Mouse (Mus musculus) CH12.LX (cell line): ENCODE data around the gene Adamts7. TPM values are rescaled to one million over a fixed set of nuclear protein-coding genes. Genes with fewer than 3 reads are reported as not detected.
A peak's percentile ranks its signal among the peaks of the same experiment; 100 is the strongest.

Experiments
- DNase-seq: peaks from one replicate; pipeline ENCODE4 v3.0.0-alpha.2; 2013; ENCODE audit errors: extremely low read depth
- H3K27ac ChIP-seq: 2 replicates; pipeline ENCODE4 v1.5.1; 2012; ENCODE audit warnings: low read depth, mild to moderate bottlenecking, control low read depth, moderate library complexity; ENCODE audit not compliant: insufficient read depth
- H3K27me3 ChIP-seq: replicated peaks from 2 replicates; pipeline ENCODE3; 2012; ENCODE audit warnings: inconsistent platforms
- H3K36me3 ChIP-seq, 2 experiments: replicated peaks in 1 of 2; 2 replicates each; pipeline versions ENCODE3 to v1.6.1; 2012; ENCODE audit warnings: inconsistent platforms in 1 of 2, low read length in 1 of 2, mild to moderate bottlenecking in 1 of 2, mixed read lengths in 1 of 2, moderate library complexity in 1 of 2; ENCODE audit not compliant: control insufficient read depth in 1 of 2, insufficient read depth in 1 of 2
- H3K4me1 ChIP-seq, 2 experiments: 2 replicates each; pipeline ENCODE4 v1.6.1; 2012; ENCODE audit warnings: inconsistent platforms in 1 of 2, moderate library complexity in 1 of 2; ENCODE audit not compliant: insufficient read depth in 2 of 2, control insufficient read depth in 1 of 2
- H3K4me2 ChIP-seq: 2 replicates; pipeline ENCODE4 v1.6.1; 2012; ENCODE audit warnings: low read depth, mild to moderate bottlenecking, control low read depth; ENCODE audit not compliant: poor library complexity, insufficient read depth, severe bottlenecking
- H3K4me3 ChIP-seq, 3 experiments: fragments of 150-350 bp in 1 of 3; sonication (generic) in 1 of 3; replicated peaks in 1 of 3; 2 replicates each; pipeline versions ENCODE3 to v1.5.1; 2011 to 2012; ENCODE audit warnings: low read depth in 2 of 3, low read length in 2 of 3, mild to moderate bottlenecking in 2 of 3, moderate library complexity in 2 of 3, control low read depth in 1 of 3, improper control_type of control experiment in 1 of 3, inconsistent platforms in 1 of 3, mixed read lengths in 1 of 3; ENCODE audit not compliant: poor library complexity in 1 of 3
- H3K79me2 ChIP-seq: replicated peaks from 2 replicates; pipeline ENCODE4 v1.6.1; 2012; ENCODE audit warnings: mild to moderate bottlenecking, moderate library complexity; ENCODE audit not compliant: control insufficient read depth, poor library complexity, insufficient read depth, severe bottlenecking; ENCODE audit errors: extremely low read depth
- H3K9ac ChIP-seq: 2 replicates; pipeline ENCODE4 v1.6.1; 2012; ENCODE audit warnings: low read depth, mild to moderate bottlenecking, control low read depth, moderate library complexity; ENCODE audit not compliant: insufficient read depth
- H3K9me3 ChIP-seq: replicated peaks from 2 replicates; pipeline ENCODE3; 2012; ENCODE audit warnings: low read length, inconsistent platforms, mixed read lengths
- CHD1 ChIP-seq: IDR thresholded peaks from 2 replicates; pipeline ENCODE4 v1.6.1; 2012; ENCODE audit warnings: low read depth, low read length, improper control_type of control experiment, inconsistent platforms
- CHD2 ChIP-seq: IDR thresholded peaks from 2 replicates; pipeline ENCODE4 v1.6.1; 2011; ENCODE audit warnings: low read length, improper control_type of control experiment
- CTCF ChIP-seq, 2 experiments: IDR thresholded peaks in 1 of 2; conservative IDR thresholded peaks in 1 of 2; 2 replicates each; pipeline ENCODE4 v1.5.1; 2011 to 2012; ENCODE audit warnings: low read depth in 2 of 2, low read length in 2 of 2, improper control_type of control experiment in 1 of 2, inconsistent platforms in 1 of 2, mild to moderate bottlenecking in 1 of 2, moderate library complexity in 1 of 2
- ELF1 ChIP-seq: IDR thresholded peaks from 2 replicates; pipeline ENCODE4 v1.6.1; 2014; ENCODE audit warnings: low read depth, mild to moderate bottlenecking, inconsistent platforms, low read length, improper control_type of control experiment
- ETS1 ChIP-seq: conservative IDR thresholded peaks from 2 replicates; pipeline ENCODE4 v1.6.1; 2012; ENCODE audit warnings: low read depth, mild to moderate bottlenecking, inconsistent platforms, low read length, improper control_type of control experiment, moderate library complexity
- GABPA ChIP-seq: IDR thresholded peaks from 2 replicates; pipeline ENCODE4 v1.6.1; 2012; ENCODE audit warnings: low read depth, low read length, improper control_type of control experiment, inconsistent platforms; ENCODE audit not compliant: insufficient replicate concordance
- IRF4 ChIP-seq: IDR thresholded peaks from 2 replicates; pipeline ENCODE4 v1.6.1; 2014; ENCODE audit warnings: low read depth, mild to moderate bottlenecking, inconsistent platforms, low read length, improper control_type of control experiment
- JUND ChIP-seq: conservative IDR thresholded peaks from 2 replicates; pipeline ENCODE4 v1.6.1; 2011; ENCODE audit warnings: low read depth, low read length, improper control_type of control experiment
- MAFK ChIP-seq: IDR thresholded peaks from 2 replicates; pipeline ENCODE4 v1.6.1; 2011; ENCODE audit warnings: low read length, improper control_type of control experiment; ENCODE audit not compliant: insufficient replicate concordance
- MAZ ChIP-seq: IDR thresholded peaks from 2 replicates; pipeline ENCODE4 v1.6.1; 2012; ENCODE audit warnings: low read depth, mild to moderate bottlenecking, inconsistent platforms, low read length, improper control_type of control experiment, moderate library complexity
- MEF2A ChIP-seq: IDR thresholded peaks from 2 replicates; pipeline ENCODE4 v1.6.1; 2014; ENCODE audit warnings: low read depth, mild to moderate bottlenecking, inconsistent platforms, low read length, improper control_type of control experiment, borderline replicate concordance
- MXI1 ChIP-seq: IDR thresholded peaks from 2 replicates; pipeline ENCODE4 v1.6.1; 2011; ENCODE audit warnings: mild to moderate bottlenecking, low read depth, low read length, improper control_type of control experiment
- NELFE ChIP-seq: IDR thresholded peaks from 2 replicates; pipeline ENCODE4 v1.6.1; 2011; ENCODE audit warnings: low read depth, low read length, improper control_type of control experiment
- NRF1 ChIP-seq: IDR thresholded peaks from 2 replicates; pipeline ENCODE4 v1.6.1; 2014; ENCODE audit warnings: low read depth, mild to moderate bottlenecking, inconsistent platforms, low read length, improper control_type of control experiment, moderate library complexity
- PAX5 ChIP-seq: IDR thresholded peaks from 2 replicates; pipeline ENCODE4 v1.6.1; 2012; ENCODE audit warnings: low read length, inconsistent platforms, mixed read lengths
- POLR2A ChIP-seq: IDR thresholded peaks from 2 replicates; pipeline ENCODE4 v1.6.1; 2011; ENCODE audit warnings: low read depth, mild to moderate bottlenecking, improper control_type of control experiment, low read length
- POLR2AphosphoS2 ChIP-seq: IDR thresholded peaks from 2 replicates; pipeline ENCODE4 v1.6.1; 2011; ENCODE audit warnings: low read depth, low read length, improper control_type of control experiment
- RAD21 ChIP-seq: IDR thresholded peaks from 2 replicates; pipeline ENCODE4 v1.6.1; 2011; ENCODE audit warnings: low read depth, mild to moderate bottlenecking, low read length, improper control_type of control experiment, moderate library complexity
- SIN3A ChIP-seq: IDR thresholded peaks from 2 replicates; pipeline ENCODE4 v1.6.1; 2012; ENCODE audit warnings: low read length, improper control_type of control experiment, inconsistent platforms
- SMC3 ChIP-seq: IDR thresholded peaks from 2 replicates; pipeline ENCODE4 v1.6.1; 2011; ENCODE audit warnings: low read depth, low read length, improper control_type of control experiment
- TBP ChIP-seq: conservative IDR thresholded peaks from 2 replicates; pipeline ENCODE4 v1.6.1; 2011; ENCODE audit warnings: low read depth, low read length, improper control_type of control experiment
- TCF12 ChIP-seq: IDR thresholded peaks from 2 replicates; pipeline ENCODE4 v1.6.1; 2014; ENCODE audit warnings: low read depth, mild to moderate bottlenecking, inconsistent platforms, low read length, improper control_type of control experiment
- UBTF ChIP-seq: IDR thresholded peaks from 2 replicates; pipeline ENCODE4 v1.6.1; 2012; ENCODE audit warnings: low read depth, mild to moderate bottlenecking, inconsistent platforms, low read length, improper control_type of control experiment, moderate library complexity
- USF2 ChIP-seq: conservative IDR thresholded peaks from 2 replicates; pipeline ENCODE4 v1.6.1; 2011; ENCODE audit warnings: low read depth, low read length, improper control_type of control experiment
- ZC3H11A ChIP-seq: IDR thresholded peaks from 2 replicates; pipeline ENCODE4 v1.6.1; 2012; ENCODE audit warnings: low read depth, mild to moderate bottlenecking, inconsistent platforms, low read length, improper control_type of control experiment
- dilution Hi-C: fragments of 300-500 bp; cut with MboI; formaldehyde crosslinking; loops from 2 replicates; pipeline ENCODE4 v1.14.3; 2020; ENCODE audit warnings: low sequenced_read_pairs; ENCODE audit not compliant: extremely low pct_unique_long_range_greater_than_20kb, extremely low pct_ligation_motif_present
- in situ Hi-C: fragments of 300-500 bp; cut with MboI; formaldehyde crosslinking; loops from 3 replicates; pipeline ENCODE4 v1.14.3; 2019; ENCODE audit warnings: low sequenced_read_pairs, low pct_ligation_motif_present, low pct_unique_long_range_greater_than_20kb, mixed read lengths
- polyA plus RNA-seq: library from polyadenylated mRNA; unstranded; fragments of >175 nt; gene quantifications from 2 replicates; pipeline ENCODE4 v1.2.1, GENCODE M21; 2012; ENCODE audit warnings: low read depth; ENCODE audit not compliant: insufficient read length
- total RNA-seq, 2 experiments: library from RNA; depleted of rRNA; stranded (reverse); fragments of 300-350 nt in 1 of 2; fragments of >200 nt in 1 of 2; gene quantifications; 2 replicates each; pipeline ENCODE4 v1.2.3; 2012 to 2014

Adamts7 gene
- total and polyA plus RNA-seq, 3 experiments = 4.7 to 15.7 (median 9.2) TPM

GRCm38 (mm10) chr9:90189391-90189790 is 26.5 kb downstream of the Adamts7 start:
- in situ Hi-C loops = no loop called here
- TF ChIP-seq SIN3A (no peak), USF2 (no peak), CTCF (conservative IDR thresholded peaks at IDR 0.05 in 1 of 2, IDR thresholded peaks at IDR 0.05 in 1 of 2; ENCODE audit: low read depth in 2 of 2, low read length in 2 of 2) (no peak), GABPA (no peak), CHD2 (no peak), MEF2A (no peak), NELFE (no peak), UBTF (no peak)
- TF ChIP-seq, all 38 proteins: peak for 0
- H3K4me1 ChIP-seq = peaks cover 19 to 55% of the 10 kb centered on the region in 2 experiments
- no peak overlapping the region for H3K9ac ChIP-seq
- H3K36me3 ChIP-seq = peaks cover 39 to 97% of the 10 kb centered on the region in 2 experiments
- DNase-seq = no peak
- no peaks in the 10 kb centered on the region for H3K79me2 ChIP-seq
- dilution Hi-C loops = no loop called here
- H3K27me3 ChIP-seq = no peaks in the 10 kb centered on the region
- no peak overlapping the region for H3K4me3 ChIP-seq
- no peaks in the 10 kb centered on the region for H3K9me3 ChIP-seq
- H3K27ac ChIP-seq = no peak overlapping the region
- no peak overlapping the region for H3K4me2 ChIP-seq

GRCm38 (mm10) chr9:90195000-90195399 is 32.1 kb downstream of the Adamts7 start:
- Histone ChIP-seq H3K36me3 (peaks cover 25 to 87% of the 10 kb centered on the region in 2 experiments), H3K79me2 (no peaks in the 10 kb centered on the region), H3K4me3 (no peak overlapping the region), H3K27ac (no peak overlapping the region), H3K4me2 (no peak overlapping the region), H3K9ac (no peak overlapping the region), H3K27me3 (no peaks in the 10 kb centered on the region), H3K4me1 (peaks cover 35 to 65% of the 10 kb centered on the region in 2 experiments), H3K9me3 (no peaks in the 10 kb centered on the region)
- dilution Hi-C loops = no loop called here
- TF ChIP-seq POLR2AphosphoS2 (no peak), POLR2A (no peak), SMC3 (peak; percentile 66), CTCF (conservative IDR thresholded peaks at IDR 0.05 in 1 of 2, IDR thresholded peaks at IDR 0.05 in 1 of 2; ENCODE audit: low read depth in 2 of 2, low read length in 2 of 2) (peak in 1 of 2 experiments; percentile 68; a peak in 2 of 4 replicates), MEF2A (no peak), ZC3H11A (no peak), RAD21 (peak; percentile 58)
- in situ Hi-C loops = loop anchor here (5.0 kb wide), 1 partner anchor 83 kb away; the partner anchor contains the start of gene Morf4l1
- no peak for DNase-seq

GRCm38 (mm10) chr9:90196262-90196661 is 33.4 kb downstream of the Adamts7 start:
- H3K9me3 ChIP-seq = no peaks in the 10 kb centered on the region
- H3K79me2 ChIP-seq = no peaks in the 10 kb centered on the region
- H3K9ac ChIP-seq = no peak overlapping the region
- TF ChIP-seq PAX5 (no peak), MAZ (no peak), SMC3 (no peak), CHD1 (no peak), MXI1 (no peak), ELF1 (no peak), JUND (no peak), ZC3H11A (no peak), NRF1 (no peak), SIN3A (no peak), MAFK (no peak), GABPA (no peak), ETS1 (no peak), TBP (no peak), TCF12 (no peak), IRF4 (no peak)
- dilution Hi-C loops (no loop called here), in situ Hi-C loops (loop anchor here (5.0 kb wide), 1 partner anchor 84 kb away; the partner anchor contains the start of gene Morf4l1)
- peaks cover 48 to 73% of the 10 kb centered on the region in 2 experiments for H3K4me1 ChIP-seq
- H3K27me3 ChIP-seq = no peaks in the 10 kb centered on the region
- H3K4me3 ChIP-seq = no peak overlapping the region
- peaks cover 24 to 83% of the 10 kb centered on the region in 2 experiments for H3K36me3 ChIP-seq
- no peak overlapping the region for H3K27ac ChIP-seq
- DNase-seq = no peak
- no peak overlapping the region for H3K4me2 ChIP-seq
